Mouse (Mus musculus): Measurements from ENCODE around the gene Phactr2. TPM values are rescaled to one million over a fixed set of nuclear protein-coding genes. Genes with fewer than 3 reads are reported as not detected.
A peak's percentile ranks its signal among the peaks of the same experiment; 100 is the strongest.

The Phactr2 gene
- polyA plus RNA-seq, 1 experiment from 2014 or later, result 10.0 TPM

DNA sequence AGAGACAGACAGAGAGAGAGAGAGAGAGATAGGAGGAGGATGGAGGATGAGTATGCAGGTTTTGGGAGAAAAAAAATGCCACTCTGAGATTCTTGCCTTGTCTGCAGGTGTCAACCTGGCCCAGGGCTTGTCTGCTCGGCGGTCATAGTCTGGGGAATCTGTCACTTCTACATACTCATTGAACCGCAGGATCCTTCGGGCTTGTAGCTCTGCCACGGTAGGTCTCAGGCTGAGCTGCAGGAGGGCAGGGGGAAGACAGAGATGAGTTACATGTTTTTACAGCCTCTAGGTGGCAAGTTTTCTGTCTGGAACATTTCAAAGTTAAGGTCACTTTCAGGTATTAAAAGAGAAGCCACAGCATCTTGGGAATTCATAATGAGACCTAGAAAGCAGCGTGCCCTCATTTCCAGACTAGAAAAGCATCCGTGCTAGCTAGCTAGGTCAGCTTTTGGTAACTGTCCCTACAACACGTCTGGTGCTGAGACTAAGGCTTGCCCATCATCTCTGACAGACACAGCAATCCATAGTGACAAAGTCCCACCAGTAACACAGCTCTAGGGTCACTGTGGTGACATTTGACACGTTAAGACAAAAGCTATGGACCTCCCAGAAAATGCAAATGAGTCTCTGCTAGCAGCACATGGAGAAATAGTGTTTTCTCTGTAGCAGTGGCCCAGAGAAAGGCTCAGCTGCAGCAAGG, 241.6 kb downstream of the Phactr2 start:
- H3K27ac ChIP-seq (ENCODE audit: low read length), result no peak overlapping the region
- H3K4me3 ChIP-seq (ENCODE audit: low read length), result no peak overlapping the region
- no peaks in the 10 kb centered on the region for H3K27me3 ChIP-seq (replicated peaks; ENCODE audit: control insufficient read depth, insufficient read depth, low read length)
- H3K4me1 ChIP-seq (ENCODE audit: control insufficient read depth, insufficient read depth, low read length), result no peaks in the 10 kb centered on the region
- WGBS, result 68% methylated on average over 9 of the region's 9 CpGs
- no peak overlapping the region for H3K9ac ChIP-seq (ENCODE audit: low read depth, low read length)
- no peaks in the 10 kb centered on the region for H3K9me3 ChIP-seq (ENCODE audit: control insufficient read depth, low read length)
- ATAC-seq, result no peak
- peaks cover 3% of the 10 kb centered on the region; the same call in 1 of the 2 replicates for H3K36me3 ChIP-seq (ENCODE audit: control insufficient read depth, insufficient read depth, low read length)
- no peak overlapping the region for H3K4me2 ChIP-seq (ENCODE audit: low read depth, low read length)

DNA sequence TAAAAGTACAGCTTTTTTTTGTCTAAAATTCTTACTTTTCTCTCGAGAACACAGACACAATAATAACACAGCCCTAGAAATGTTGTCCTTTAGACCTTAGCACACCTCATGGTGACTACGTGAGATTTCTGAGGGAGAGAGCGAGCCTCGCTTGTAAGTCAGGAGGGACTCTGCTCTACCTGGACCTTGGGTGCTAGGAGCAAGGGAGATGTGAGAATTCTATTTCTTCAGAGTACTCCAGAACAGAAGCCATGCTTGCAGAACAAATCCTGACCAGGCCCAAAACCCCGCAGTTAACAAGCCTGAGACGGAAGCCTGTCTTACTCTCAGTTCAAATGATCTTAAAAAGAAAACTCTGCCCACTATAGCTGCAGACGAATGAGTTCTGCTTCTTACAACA, 243.5 kb downstream of the Phactr2 start:
- Histone ChIP-seq H3K9ac (ENCODE audit: low read depth, low read length) (no peak overlapping the region), H3K9me3 (ENCODE audit: control insufficient read depth, low read length) (no peaks in the 10 kb centered on the region), H3K27ac (ENCODE audit: low read length) (no peak overlapping the region), H3K4me1 (ENCODE audit: control insufficient read depth, insufficient read depth, low read length) (no peaks in the 10 kb centered on the region), H3K4me3 (ENCODE audit: low read length) (no peak overlapping the region), H3K27me3 (replicated peaks; ENCODE audit: control insufficient read depth, insufficient read depth, low read length) (no peaks in the 10 kb centered on the region), H3K4me2 (ENCODE audit: low read depth, low read length) (no peak overlapping the region), H3K36me3 (ENCODE audit: control insufficient read depth, insufficient read depth, low read length) (peaks cover 5% of the 10 kb centered on the region; the same call in 1 of the 2 replicates)
- WGBS, result 87% methylated on average over 7 of the region's 7 CpGs
- ATAC-seq, result no peak

DNA sequence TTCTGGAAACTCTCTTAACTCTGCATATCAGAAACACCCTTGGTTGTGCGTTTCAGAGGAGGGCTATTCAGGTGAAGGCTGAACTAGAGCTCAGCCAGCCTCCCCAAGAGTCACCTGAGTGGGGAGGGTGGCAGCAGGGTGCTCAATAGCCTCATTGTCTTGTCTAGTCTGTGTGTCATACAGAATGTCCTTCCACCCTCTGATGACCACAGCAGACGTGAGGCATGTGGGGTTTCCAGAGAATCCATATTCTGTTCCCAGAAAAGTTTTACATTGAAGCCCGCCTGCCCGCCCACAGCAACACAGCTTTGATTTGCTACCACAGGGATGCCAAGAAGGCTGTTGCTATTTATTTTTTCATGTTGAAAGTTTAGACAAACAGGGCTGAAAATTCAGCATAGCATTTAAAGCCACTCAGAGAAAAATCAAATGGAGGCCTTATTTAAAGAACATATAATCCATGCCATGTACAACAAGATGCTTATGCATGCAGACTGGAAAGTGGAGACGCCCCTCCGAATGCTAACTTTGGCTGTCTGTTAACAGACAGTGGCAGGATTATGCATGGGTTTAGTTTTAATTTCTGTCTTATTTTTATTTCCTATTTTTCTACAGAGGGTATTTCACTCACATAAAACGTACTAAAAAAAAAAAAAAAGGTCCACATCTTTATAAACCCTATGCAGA, 248.7 kb downstream of the Phactr2 start:
- H3K36me3 ChIP-seq (ENCODE audit: control insufficient read depth, insufficient read depth, low read length), result peaks cover 5% of the 10 kb centered on the region; the same call in 1 of the 2 replicates
- ATAC-seq, result no peak
- WGBS, result 87% methylated on average over 7 of the region's 7 CpGs
- no peak overlapping the region for H3K4me2 ChIP-seq (ENCODE audit: low read depth, low read length)
- H3K27me3 ChIP-seq (replicated peaks; ENCODE audit: control insufficient read depth, insufficient read depth, low read length), result no peaks in the 10 kb centered on the region
- H3K4me1 ChIP-seq (ENCODE audit: control insufficient read depth, insufficient read depth, low read length), result peaks cover 4% of the 10 kb centered on the region; the same call in 1 of the 2 replicates
- H3K9ac ChIP-seq (ENCODE audit: low read depth, low read length), result no peak overlapping the region
- no peak overlapping the region for H3K4me3 ChIP-seq (ENCODE audit: low read length)
- H3K27ac ChIP-seq (ENCODE audit: low read length), result no peak overlapping the region
- H3K9me3 ChIP-seq (ENCODE audit: control insufficient read depth, low read length), result no peaks in the 10 kb centered on the region

DNA sequence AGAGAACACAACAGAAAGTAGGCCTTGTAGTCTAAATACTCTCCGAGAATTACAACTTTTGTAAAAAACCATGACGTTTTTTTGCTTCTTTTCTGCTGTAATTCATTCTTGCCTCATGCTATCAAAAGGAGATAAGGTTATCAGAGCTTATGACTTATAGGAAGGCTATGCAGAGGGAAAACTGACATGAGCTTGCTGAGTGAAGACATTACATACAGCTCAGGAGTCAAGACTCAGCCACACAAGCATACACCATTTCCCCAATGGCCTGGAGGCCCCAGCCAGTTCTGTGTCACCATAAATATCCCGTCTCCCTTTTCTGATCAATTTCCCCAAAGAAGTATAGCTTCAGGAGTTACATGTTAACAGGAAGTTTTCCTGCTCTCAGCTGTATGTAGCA, 252.1 kb downstream of the Phactr2 start:
- H3K4me1 ChIP-seq (ENCODE audit: control insufficient read depth, insufficient read depth, low read length), result peaks cover 4% of the 10 kb centered on the region; the same call in 1 of the 2 replicates

DNA sequence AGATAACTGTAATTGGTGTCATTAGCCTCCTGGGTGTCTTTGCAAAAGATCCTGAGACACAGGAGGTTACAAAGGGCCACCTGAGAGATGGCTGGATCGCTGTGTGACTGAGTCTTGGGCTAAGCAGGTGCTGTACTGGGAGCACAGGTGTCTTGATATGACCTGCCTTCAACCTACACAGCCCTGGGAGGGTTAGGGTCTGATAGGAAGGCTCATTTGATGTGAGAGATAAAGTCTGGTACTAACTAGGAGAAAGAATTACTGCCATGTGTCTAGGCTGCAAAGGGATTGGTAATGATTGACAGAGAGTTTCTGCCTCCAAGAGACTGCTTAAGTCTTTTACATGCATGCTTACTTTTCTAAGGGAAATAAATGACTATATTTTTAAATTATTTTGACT, 254.2 kb downstream of the Phactr2 start:
- peak; percentile 90 for ATAC-seq
- Histone ChIP-seq H3K36me3 (ENCODE audit: control insufficient read depth, insufficient read depth, low read length) (no peaks in the 10 kb centered on the region), H3K4me2 (ENCODE audit: low read depth, low read length) (no peak overlapping the region), H3K9ac (ENCODE audit: low read depth, low read length) (no peak overlapping the region), H3K4me1 (ENCODE audit: control insufficient read depth, insufficient read depth, low read length) (peaks cover 4% of the 10 kb centered on the region; the same call in 1 of the 2 replicates), H3K9me3 (ENCODE audit: control insufficient read depth, low read length) (no peaks in the 10 kb centered on the region), H3K4me3 (ENCODE audit: low read length) (no peak overlapping the region), H3K27me3 (replicated peaks; ENCODE audit: control insufficient read depth, insufficient read depth, low read length) (no peaks in the 10 kb centered on the region), H3K27ac (ENCODE audit: low read length) (peak overlapping the region; percentile 35; the same call in 1 of the 2 replicates)
- 50% methylated on average over 1 of the region's 1 CpGs for WGBS

More for the DNA sequence above, 252.1 kb downstream of the Phactr2 start:
- no peak overlapping the region for H3K4me3 ChIP-seq (ENCODE audit: low read length)
- no peak overlapping the region for H3K4me2 ChIP-seq (ENCODE audit: low read depth, low read length)
- no peaks in the 10 kb centered on the region for H3K9me3 ChIP-seq (ENCODE audit: control insufficient read depth, low read length)
- ATAC-seq, result peak; percentile 61
- no peak overlapping the region for H3K9ac ChIP-seq (ENCODE audit: low read depth, low read length)
- peak overlapping the region; percentile 38; the same call in 1 of the 2 replicates for H3K27ac ChIP-seq (ENCODE audit: low read length)
- no peaks in the 10 kb centered on the region for H3K36me3 ChIP-seq (ENCODE audit: control insufficient read depth, insufficient read depth, low read length)
- no peaks in the 10 kb centered on the region for H3K27me3 ChIP-seq (replicated peaks; ENCODE audit: control insufficient read depth, insufficient read depth, low read length)
- WGBS, result 72% methylated on average over 3 of the region's 3 CpGs

DNA sequence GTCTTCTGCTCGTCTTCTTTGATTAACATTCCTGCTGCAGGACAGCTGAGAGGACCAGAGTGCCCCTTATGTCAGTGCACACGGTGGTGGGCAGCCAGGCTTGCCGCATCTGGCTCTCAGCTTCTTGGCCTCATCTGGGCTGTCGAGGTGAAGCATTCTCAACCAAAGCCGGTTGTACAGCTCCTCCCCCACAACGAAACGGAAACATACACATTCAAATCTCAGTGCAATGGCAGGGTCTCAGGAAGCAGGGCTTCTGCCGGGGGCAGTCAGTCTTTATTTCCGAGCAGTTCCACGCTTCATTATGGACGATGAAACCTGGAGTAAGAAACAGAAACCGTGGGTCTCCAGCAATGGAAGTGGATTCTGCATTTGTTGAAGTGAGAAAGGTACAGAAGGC, 260.3 kb downstream of the Phactr2 start:
- peaks cover 16% of the 10 kb centered on the region; the same call in 1 of the 2 replicates for H3K4me1 ChIP-seq (ENCODE audit: control insufficient read depth, insufficient read depth, low read length)
- H3K9ac ChIP-seq (ENCODE audit: low read depth, low read length), result no peak overlapping the region
- no peak for ATAC-seq
- no peaks in the 10 kb centered on the region for H3K36me3 ChIP-seq (ENCODE audit: control insufficient read depth, insufficient read depth, low read length)
- H3K4me2 ChIP-seq (ENCODE audit: low read depth, low read length), result no peak overlapping the region
- no peak overlapping the region for H3K4me3 ChIP-seq (ENCODE audit: low read length)
- WGBS, result 66% methylated on average over 12 of the region's 12 CpGs
- H3K9me3 ChIP-seq (ENCODE audit: control insufficient read depth, low read length), result no peaks in the 10 kb centered on the region
- H3K27ac ChIP-seq (ENCODE audit: low read length), result no peak overlapping the region
- no peaks in the 10 kb centered on the region for H3K27me3 ChIP-seq (replicated peaks; ENCODE audit: control insufficient read depth, insufficient read depth, low read length)

DNA sequence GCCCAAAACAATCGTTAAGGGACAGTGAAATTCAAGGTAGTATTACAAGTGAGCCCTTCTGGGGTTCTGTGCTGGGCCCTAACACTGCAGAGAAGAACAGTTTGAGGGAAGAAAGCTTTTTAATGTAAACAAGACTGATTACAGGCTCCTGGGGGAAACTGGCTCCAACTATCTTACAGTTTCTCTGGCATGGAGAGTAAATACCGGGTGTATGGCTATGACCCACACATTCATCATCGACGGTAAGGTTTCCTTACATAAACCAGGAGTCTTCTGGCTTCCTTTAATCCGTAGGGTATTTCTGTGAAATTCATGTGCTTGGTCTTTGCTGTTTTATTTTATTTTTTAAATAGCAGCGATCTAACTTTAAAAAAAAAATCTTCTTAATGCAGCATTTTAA, 261.4 kb downstream of the Phactr2 start:
- no peak for ATAC-seq
- WGBS, result 49% methylated on average over 6 of the region's 6 CpGs
- Histone ChIP-seq H3K9me3 (ENCODE audit: control insufficient read depth, low read length) (no peaks in the 10 kb centered on the region), H3K27ac (ENCODE audit: low read length) (peak overlapping the region; percentile 27; the same call in 1 of the 2 replicates), H3K9ac (ENCODE audit: low read depth, low read length) (no peak overlapping the region), H3K27me3 (replicated peaks; ENCODE audit: control insufficient read depth, insufficient read depth, low read length) (no peaks in the 10 kb centered on the region), H3K4me1 (ENCODE audit: control insufficient read depth, insufficient read depth, low read length) (peaks cover 18% of the 10 kb centered on the region; the same call in 1 of the 2 replicates), H3K4me3 (ENCODE audit: low read length) (no peak overlapping the region), H3K4me2 (ENCODE audit: low read depth, low read length) (no peak overlapping the region), H3K36me3 (ENCODE audit: control insufficient read depth, insufficient read depth, low read length) (no peaks in the 10 kb centered on the region)

DNA sequence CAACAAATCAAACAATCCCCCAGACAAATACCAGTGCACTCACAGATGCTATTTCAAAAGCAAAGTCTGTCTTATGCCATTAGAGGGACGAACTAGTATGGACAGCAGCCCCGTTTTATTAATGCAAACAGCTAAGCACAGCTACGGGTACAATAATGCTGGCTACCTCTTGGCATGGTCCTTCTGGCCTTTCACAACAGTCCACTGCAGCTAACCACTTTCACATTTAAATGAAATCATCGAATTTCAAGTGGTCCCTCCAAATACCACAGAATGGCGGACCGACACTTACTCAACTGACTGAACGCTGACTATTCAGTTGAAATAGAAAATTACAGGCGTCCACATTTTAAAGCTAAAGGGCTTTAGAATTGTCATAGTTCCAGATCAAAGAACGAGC, 261.9 kb downstream of the Phactr2 start:
- H3K36me3 ChIP-seq (ENCODE audit: control insufficient read depth, insufficient read depth, low read length), result no peaks in the 10 kb centered on the region
- peaks cover 18% of the 10 kb centered on the region; the same call in 1 of the 2 replicates for H3K4me1 ChIP-seq (ENCODE audit: control insufficient read depth, insufficient read depth, low read length)
- no peak overlapping the region for H3K27ac ChIP-seq (ENCODE audit: low read length)
- H3K9ac ChIP-seq (ENCODE audit: low read depth, low read length), result no peak overlapping the region
- WGBS, result 73% methylated on average over 9 of the region's 9 CpGs
- no peaks in the 10 kb centered on the region for H3K27me3 ChIP-seq (replicated peaks; ENCODE audit: control insufficient read depth, insufficient read depth, low read length)
- no peak overlapping the region for H3K4me3 ChIP-seq (ENCODE audit: low read length)
- H3K9me3 ChIP-seq (ENCODE audit: control insufficient read depth, low read length), result no peaks in the 10 kb centered on the region
- H3K4me2 ChIP-seq (ENCODE audit: low read depth, low read length), result no peak overlapping the region
- ATAC-seq, result no peak

DNA sequence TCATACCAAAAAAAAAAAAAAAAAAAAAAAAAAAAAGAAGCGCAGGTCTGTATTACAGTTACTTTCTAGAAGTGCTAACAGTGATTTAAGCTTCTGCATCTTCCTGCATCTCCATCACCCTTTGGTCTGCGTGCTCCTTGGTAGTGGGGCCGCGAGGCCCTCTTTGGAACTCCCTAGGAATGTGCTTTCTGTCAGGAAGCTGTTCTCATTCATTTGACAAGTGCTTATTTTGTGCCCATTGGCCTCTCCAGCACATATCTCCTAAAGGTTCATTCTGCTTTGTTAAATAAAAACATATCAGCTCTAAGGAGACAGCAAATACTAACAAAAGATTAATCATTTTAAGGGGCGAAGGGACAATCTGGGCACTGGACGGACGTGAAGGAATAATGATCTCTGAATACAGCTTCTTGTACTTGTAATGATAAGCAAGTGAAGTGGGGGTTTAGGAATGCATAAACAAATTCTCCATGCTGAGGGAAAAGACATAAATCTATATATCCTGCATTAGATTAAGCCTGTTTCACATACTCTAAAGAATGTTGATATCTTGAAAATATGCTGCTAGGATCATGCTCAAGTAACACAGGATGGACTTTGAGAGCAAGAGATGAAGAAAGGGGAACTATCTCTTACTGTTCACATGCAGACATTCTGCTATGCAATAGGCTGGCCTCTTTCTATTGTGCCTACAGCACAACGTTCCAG, 264.1 kb downstream of the Phactr2 start:
- H3K4me2 ChIP-seq (ENCODE audit: low read depth, low read length), result no peak overlapping the region
- WGBS, result 32% methylated on average over 8 of the region's 8 CpGs
- H3K9ac ChIP-seq (ENCODE audit: low read depth, low read length), result no peak overlapping the region
- no peaks in the 10 kb centered on the region for H3K36me3 ChIP-seq (ENCODE audit: control insufficient read depth, insufficient read depth, low read length)
- H3K9me3 ChIP-seq (ENCODE audit: control insufficient read depth, low read length), result no peaks in the 10 kb centered on the region
- H3K27me3 ChIP-seq (replicated peaks; ENCODE audit: control insufficient read depth, insufficient read depth, low read length), result no peaks in the 10 kb centered on the region
- peak; percentile 84 for ATAC-seq
- H3K4me3 ChIP-seq (ENCODE audit: low read length), result no peak overlapping the region
- peaks cover 18% of the 10 kb centered on the region; the same call in 1 of the 2 replicates for H3K4me1 ChIP-seq (ENCODE audit: control insufficient read depth, insufficient read depth, low read length)
- peak overlapping the region; percentile 70 for H3K27ac ChIP-seq (ENCODE audit: low read length)

Measured in intestine, embryonic 16.5 days (tissue).